Mouse (Mus musculus): ENCODE measurements at regions not wholly inside any gene's neighbourhood (a gene's known extent, or its start where the extent isn't known, plus 50 kb on each side); places are given as distances from the start of the nearest gene placed in this dataset.

GRCm38 (mm10) chr3:50813760-50814400 lies 370.5 kb upstream of the Slc7a11 start:
- TF ChIP-seq CTCF (IDR thresholded peaks at IDR 0.05; ENCODE audit: low read depth, low read length) (no peak), POLR2A (IDR thresholded peaks at IDR 0.05; ENCODE audit: borderline replicate concordance, low read depth, low read length) (no peak)

Data from bone marrow macrophage, adult 2 months (primary cell).